Mouse (Mus musculus) kidney, embryonic 16.5 days (tissue): ENCODE results near the gene Hnrnpll. TPM values are rescaled to one million over a fixed set of nuclear protein-coding genes. Genes with fewer than 3 reads are reported as not detected.

Experiments
- ATAC-seq: fragments of 200-750 bp; cut with Nextera tagmentation; 2 replicates; pipeline ENCODE4 v1.8.0; 2017; ENCODE audit warnings: moderate TSS enrichment; ENCODE audit not compliant: low FRiP score, low TSS enrichment
- H3K27ac ChIP-seq: fragments of 300-500 bp; sonication (generic); 2 replicates; pipeline ENCODE4 v1.5.1; 2014; ENCODE audit warnings: low read length
- H3K27me3 ChIP-seq: fragments of 300-500 bp; sonication (generic); 2 replicates; pipeline ENCODE4 v1.6.1; 2014; ENCODE audit warnings: low read length, control low read depth, mixed read lengths; ENCODE audit not compliant: insufficient read depth
- H3K36me3 ChIP-seq: fragments of 300-500 bp; sonication (generic); 2 replicates; pipeline ENCODE4 v1.6.1; 2014; ENCODE audit warnings: low read length, control low read depth, mixed read lengths; ENCODE audit not compliant: insufficient read depth
- H3K4me1 ChIP-seq: fragments of 300-500 bp; sonication (generic); 2 replicates; pipeline ENCODE4 v1.6.1; 2014; ENCODE audit warnings: low read length, control low read depth, mixed read lengths; ENCODE audit not compliant: insufficient read depth
- H3K4me2 ChIP-seq: fragments of 300-500 bp; sonication (generic); replicated peaks from 2 replicates; pipeline ENCODE4 v1.6.1; 2014; ENCODE audit warnings: low read depth, low read length
- H3K4me3 ChIP-seq: fragments of 300-500 bp; sonication (generic); 2 replicates; pipeline ENCODE4 v1.5.1; 2014; ENCODE audit warnings: mild to moderate bottlenecking, low read length
- H3K9ac ChIP-seq: fragments of 300-500 bp; sonication (generic); replicated peaks from 2 replicates; pipeline ENCODE4 v1.6.1; 2014; ENCODE audit warnings: low read length
- H3K9me3 ChIP-seq: fragments of 300-500 bp; sonication (generic); 2 replicates; pipeline ENCODE4 v1.6.1; 2016; ENCODE audit warnings: low read length, control low read depth
- WGBS: fragments of 180-500 bp; shearing (Covaris S2); extraction: QIAGEN DNeasy Blood & Tissue Kit; methylation state at CpG from one replicate; pipeline ENCODE4 v1.1.7; 2014; 5-methylcytosine and 5-hydroxymethylcytosine counted together
- polyA plus RNA-seq: library from polyadenylated mRNA; unstranded; fragments of >200 nt; fragmentation: Nextera tagmentation; extraction: Ambion mirVana; gene quantifications from 2 replicates; pipeline ENCODE4 v1.2.1, GENCODE M21; 2015

Gene Hnrnpll
- polyA plus RNA-seq, 1 experiment from 2014 or later, result 56.9 TPM

DNA sequence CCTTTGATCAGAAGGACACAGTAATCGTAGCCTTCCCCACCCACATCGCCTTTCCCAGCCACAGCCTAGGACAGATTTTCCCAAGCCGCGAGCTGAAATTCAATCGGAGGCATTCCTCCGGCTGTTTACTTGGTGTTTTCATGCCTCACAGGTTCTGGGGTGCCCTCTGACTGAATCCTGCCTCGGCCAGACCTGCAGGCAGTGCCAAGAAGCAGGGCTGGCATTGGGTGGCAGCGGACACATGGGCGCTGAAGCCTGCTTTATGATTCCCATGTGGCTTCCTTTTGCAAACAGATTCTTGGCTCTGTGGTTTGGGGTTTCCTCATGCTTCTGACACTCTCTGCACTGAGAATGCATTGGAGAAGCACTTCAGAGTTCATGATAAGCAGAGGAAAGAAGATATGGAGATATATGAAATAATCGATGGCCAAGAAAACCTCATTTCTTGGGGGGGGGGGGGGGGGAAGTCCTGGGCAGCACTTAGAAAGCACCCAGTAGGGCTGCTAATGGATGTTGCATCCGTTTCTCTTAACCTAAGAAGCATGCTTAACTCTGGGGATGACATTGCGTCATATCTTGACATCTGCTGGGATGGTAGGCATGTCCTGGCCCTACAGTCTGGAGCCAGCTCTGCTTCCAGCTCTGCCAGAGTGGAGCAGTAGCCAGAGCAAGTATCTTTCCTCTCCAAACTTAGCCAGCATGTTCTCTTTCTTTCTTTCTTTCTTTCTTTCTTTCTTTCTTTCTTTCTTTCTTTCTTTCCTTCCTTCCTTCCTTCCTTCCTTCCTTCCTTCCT lies 70.8 kb downstream of the Hnrnpll start:
- no peaks in the 10 kb centered on the region for H3K9me3 ChIP-seq
- H3K27me3 ChIP-seq, result no peaks in the 10 kb centered on the region
- no peaks in the 10 kb centered on the region for H3K36me3 ChIP-seq
- no peak overlapping the region for H3K9ac ChIP-seq
- no peak overlapping the region for H3K4me3 ChIP-seq
- no peak overlapping the region for H3K4me2 ChIP-seq
- peak; percentile 69 for ATAC-seq
- 53% methylated on average over 12 of the region's 12 CpGs for WGBS
- 0 out of 2 replicates have a peak, but pooled peaks cover 3% of the 10 kb centered on the region for H3K4me1 ChIP-seq
- no peak overlapping the region for H3K27ac ChIP-seq

DNA sequence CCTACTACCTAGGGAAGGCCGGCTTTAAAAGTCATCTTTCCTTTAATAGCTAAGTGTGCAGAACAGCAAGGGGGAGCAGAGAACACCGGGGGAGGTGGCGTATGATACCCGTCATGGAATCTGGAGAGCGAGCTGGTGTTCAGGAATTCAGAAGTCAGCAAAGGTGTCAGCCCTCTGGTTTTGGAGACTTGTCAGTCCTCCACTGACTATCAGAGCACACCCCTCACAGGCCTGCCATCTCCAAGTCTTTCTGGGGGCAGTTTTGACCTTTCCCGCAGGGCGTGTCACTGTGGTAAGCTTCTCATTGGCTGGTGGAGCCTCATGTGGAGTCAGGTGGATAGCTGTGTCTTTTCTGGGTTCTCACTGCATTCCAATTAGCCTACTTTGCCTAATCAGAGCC lies 72.0 kb downstream of the Hnrnpll start:
- H3K9ac ChIP-seq, result no peak overlapping the region
- no peaks in the 10 kb centered on the region for H3K27me3 ChIP-seq
- H3K36me3 ChIP-seq, result no peaks in the 10 kb centered on the region
- H3K9me3 ChIP-seq, result no peaks in the 10 kb centered on the region
- H3K27ac ChIP-seq, result no peak overlapping the region
- no peak for ATAC-seq
- no peak overlapping the region for H3K4me3 ChIP-seq
- WGBS, result 67% methylated on average over 7 of the region's 7 CpGs
- H3K4me1 ChIP-seq, result 0 out of 2 replicates have a peak, but pooled peaks cover 3% of the 10 kb centered on the region
- no peak overlapping the region for H3K4me2 ChIP-seq

GRCm38 (mm10) chr17:79984450-79984849 lies 77.7 kb downstream of the Hnrnpll start:
- no peaks in the 10 kb centered on the region for H3K27me3 ChIP-seq
- H3K36me3 ChIP-seq, result no peaks in the 10 kb centered on the region
- H3K9ac ChIP-seq, result no peak overlapping the region
- H3K4me3 ChIP-seq, result no peak overlapping the region
- no peaks in the 10 kb centered on the region for H3K9me3 ChIP-seq
- no peak for ATAC-seq
- no peak overlapping the region for H3K4me2 ChIP-seq
- H3K27ac ChIP-seq, result no peak overlapping the region
- peaks cover 10% of the 10 kb centered on the region; the same call in 1 of the 2 replicates for H3K4me1 ChIP-seq
- 97% methylated on average over 7 of the region's 7 CpGs for WGBS

DNA sequence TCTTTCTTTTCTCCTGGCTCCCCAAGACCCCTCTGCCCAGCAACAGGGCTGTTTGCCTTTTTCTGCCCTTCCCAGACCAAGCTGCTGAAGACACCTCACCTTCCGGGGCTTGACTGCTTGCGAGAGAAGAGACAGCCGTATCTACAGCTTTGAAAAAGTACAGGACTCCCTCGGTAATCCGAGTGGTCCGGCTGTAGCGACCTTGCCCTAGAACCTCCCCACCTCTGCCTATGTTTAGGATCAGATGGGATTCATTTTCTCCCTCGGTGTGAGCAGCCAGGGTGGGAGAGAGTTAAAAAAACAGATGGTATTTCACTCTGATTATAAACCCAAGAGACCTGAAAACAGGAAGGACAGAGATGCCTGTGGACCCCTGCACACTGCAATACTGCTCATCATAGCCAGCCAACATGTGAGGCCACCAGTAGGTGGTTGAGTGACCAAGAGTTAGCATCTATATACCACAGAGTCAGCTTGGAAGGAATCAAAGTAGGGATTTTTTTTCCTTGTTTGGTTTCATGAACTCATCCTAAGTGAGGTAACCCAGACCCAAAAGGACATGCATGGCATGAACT lies 79.1 kb downstream of the Hnrnpll start:
- peaks cover 10% of the 10 kb centered on the region; the same call in 1 of the 2 replicates for H3K4me1 ChIP-seq
- 21% methylated on average over 8 of the region's 8 CpGs for WGBS

DNA sequence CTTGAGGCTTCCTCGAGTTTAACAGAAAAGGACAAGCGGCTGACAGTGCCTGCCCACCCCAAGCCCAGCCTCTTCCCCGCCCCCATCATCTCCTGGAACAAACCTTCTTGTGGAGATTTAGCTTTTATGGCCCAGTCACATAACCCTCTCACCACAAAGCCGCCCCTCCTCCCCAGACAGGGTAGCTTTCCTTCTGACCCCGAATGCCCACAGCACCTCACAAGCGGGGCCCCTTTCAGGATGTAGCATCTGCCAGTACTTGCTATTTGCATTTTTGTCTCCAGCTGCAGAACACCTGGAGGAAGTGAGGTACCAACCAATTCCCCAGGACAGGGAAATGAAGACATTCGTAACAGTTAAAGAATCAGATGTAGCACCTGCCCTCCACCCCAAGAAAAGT lies 79.6 kb downstream of the Hnrnpll start:
- Histone ChIP-seq H3K9me3 (no peaks in the 10 kb centered on the region), H3K27ac (no peak overlapping the region), H3K4me1 (peaks cover 10% of the 10 kb centered on the region; the same call in 1 of the 2 replicates), H3K4me3 (no peak overlapping the region), H3K36me3 (no peaks in the 10 kb centered on the region), H3K9ac (no peak overlapping the region), H3K27me3 (no peaks in the 10 kb centered on the region), H3K4me2 (no peak overlapping the region)
- WGBS, result 9% methylated on average over 7 of the region's 7 CpGs
- 0 out of 2 replicates have a peak, but pooled peaks have one; percentile 27 for ATAC-seq

More for the DNA sequence above, 79.1 kb downstream of the Hnrnpll start:
- Histone ChIP-seq H3K27ac (no peak overlapping the region), H3K27me3 (no peaks in the 10 kb centered on the region), H3K4me2 (no peak overlapping the region), H3K9ac (no peak overlapping the region), H3K9me3 (no peaks in the 10 kb centered on the region), H3K4me3 (no peak overlapping the region), H3K36me3 (no peaks in the 10 kb centered on the region)
- ATAC-seq, result peak; percentile 49; the same call in 1 of the 2 replicates

DNA sequence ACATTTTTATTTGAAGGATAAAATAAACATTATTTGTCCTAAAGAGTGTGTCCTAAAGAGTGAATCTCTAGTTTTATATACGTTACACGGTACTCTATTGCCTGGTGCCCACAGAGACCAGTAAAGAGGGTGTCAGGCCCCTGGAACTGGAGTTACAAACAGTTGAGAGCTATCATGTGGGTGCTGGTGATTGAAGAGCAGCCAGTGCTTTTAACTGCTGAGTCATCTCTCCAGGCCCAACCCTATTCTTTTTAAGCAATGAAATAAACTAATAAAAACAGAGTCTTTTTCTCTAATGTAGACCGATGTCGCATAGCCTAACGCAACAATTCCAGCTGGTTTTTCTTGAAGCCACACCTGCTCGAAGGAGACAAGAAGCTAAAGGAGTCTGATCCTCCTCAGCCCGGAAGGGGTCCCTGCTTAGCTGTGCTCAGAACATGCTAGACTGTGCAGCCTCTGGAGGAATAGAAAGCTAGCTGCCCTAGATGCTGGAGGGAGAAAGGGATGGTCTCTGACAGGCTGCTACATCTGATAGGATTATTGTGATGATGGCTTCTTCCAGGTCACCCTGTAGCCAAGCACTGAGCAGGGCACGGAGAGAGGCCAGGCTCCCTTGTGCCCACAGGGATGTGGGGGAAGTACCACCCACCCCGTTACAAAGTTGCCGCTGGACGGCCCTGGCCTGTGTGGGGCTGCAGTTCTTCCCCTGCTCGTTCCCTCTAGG lies 80.2 kb downstream of the Hnrnpll start:
- no peaks in the 10 kb centered on the region for H3K36me3 ChIP-seq

GRCm38 (mm10) chr17:79981348-79981747 lies 80.8 kb downstream of the Hnrnpll start:
- Histone ChIP-seq H3K9ac (no peak overlapping the region), H3K27ac (no peak overlapping the region), H3K4me1 (peaks cover 14% of the 10 kb centered on the region), H3K36me3 (no peaks in the 10 kb centered on the region), H3K27me3 (no peaks in the 10 kb centered on the region), H3K4me3 (no peak overlapping the region), H3K4me2 (no peak overlapping the region), H3K9me3 (no peaks in the 10 kb centered on the region)
- 55% methylated on average over 6 of the region's 6 CpGs for WGBS
- no peak for ATAC-seq

More for the DNA sequence above, 80.2 kb downstream of the Hnrnpll start:
- Histone ChIP-seq H3K4me3 (no peak overlapping the region), H3K27me3 (no peaks in the 10 kb centered on the region), H3K27ac (no peak overlapping the region), H3K9ac (no peak overlapping the region), H3K4me2 (no peak overlapping the region), H3K4me1 (peaks cover 12% of the 10 kb centered on the region; the same call in 1 of the 2 replicates), H3K9me3 (no peaks in the 10 kb centered on the region)
- 32% methylated on average over 12 of the region's 12 CpGs for WGBS
- no peak; the same call in 1 of the 2 replicates for ATAC-seq

DNA sequence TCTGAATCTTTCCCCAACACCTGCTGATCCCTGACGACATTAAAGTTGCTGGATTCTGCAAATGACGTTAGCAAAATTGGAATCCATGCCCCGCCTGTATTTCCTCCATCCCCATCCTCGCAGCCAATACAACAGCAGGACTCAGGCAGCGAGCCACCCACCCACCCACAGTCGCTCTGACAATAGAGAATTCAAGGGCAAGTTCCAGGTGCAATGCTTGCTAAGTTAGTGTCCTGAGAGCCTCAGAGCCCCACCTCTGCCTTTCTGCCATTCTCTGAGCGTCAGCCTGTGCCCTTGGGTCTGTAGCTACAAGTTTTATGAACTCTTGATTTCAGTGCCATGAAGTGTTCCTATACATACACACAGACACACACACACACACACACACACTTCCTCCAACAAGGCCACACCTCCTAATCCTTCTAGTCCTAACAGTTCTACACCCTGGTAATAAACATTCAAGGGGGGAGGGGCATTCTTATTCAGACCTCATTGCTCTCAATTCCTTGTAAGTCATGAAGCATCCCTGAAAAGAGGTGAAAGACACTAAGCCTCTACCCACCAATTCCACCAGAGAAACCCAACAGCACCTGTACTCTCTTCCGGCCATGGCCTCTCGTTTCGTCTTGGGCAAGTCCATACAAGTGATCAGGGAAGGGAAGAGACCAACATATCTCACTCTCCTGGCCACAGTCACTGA lies 81.6 kb downstream of the Hnrnpll start:
- WGBS, result 67% methylated on average over 10 of the region's 10 CpGs
- H3K9me3 ChIP-seq, result no peaks in the 10 kb centered on the region
- no peak overlapping the region for H3K4me3 ChIP-seq
- no peaks in the 10 kb centered on the region for H3K27me3 ChIP-seq
- H3K27ac ChIP-seq, result no peak overlapping the region
- H3K36me3 ChIP-seq, result no peaks in the 10 kb centered on the region
- H3K9ac ChIP-seq, result no peak overlapping the region
- no peak for ATAC-seq
- H3K4me1 ChIP-seq, result peaks cover 21% of the 10 kb centered on the region
- no peak overlapping the region for H3K4me2 ChIP-seq
